Mouse (Mus musculus): Measurements from ENCODE around the gene Mef2c.

DNA sequence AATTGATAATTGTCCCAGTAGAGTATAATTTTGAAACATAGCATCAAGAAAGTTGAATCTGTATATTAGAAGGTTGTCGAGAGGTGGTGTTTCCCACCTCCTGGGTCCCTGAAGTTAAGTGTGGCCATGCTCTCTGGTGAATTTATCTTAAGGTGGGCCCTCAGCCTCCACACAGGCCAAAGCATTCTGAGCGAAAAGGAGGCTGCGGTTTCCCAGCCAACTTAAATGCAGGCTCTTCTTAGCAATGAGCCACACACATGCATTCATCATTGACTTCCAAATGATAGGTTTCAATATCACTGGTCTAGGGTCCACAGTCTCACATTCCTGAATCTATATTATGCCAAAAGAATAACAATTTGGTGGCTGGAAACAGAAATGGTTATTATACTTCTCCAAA lies 145.2 kb downstream of the Mef2c start:
- TF ChIP-seq GATA1 (IDR thresholded peaks at IDR 0.05; ENCODE audit: low read length) = no peak
- TF ChIP-seq TAL1 (IDR thresholded peaks at IDR 0.05; ENCODE audit: low read length) = no peak
